Mouse (Mus musculus): ENCODE measurements around the gene Trpm3. TPM values are rescaled to one million over a fixed set of nuclear protein-coding genes. Genes with fewer than 3 reads are reported as not detected.

Gene Trpm3
- polyA plus RNA-seq, 1 experiment: 1.2 TPM

- H3K36me3 ChIP-seq (ENCODE audit: control insufficient read depth, insufficient read depth, low read length): no peaks in the 10 kb centered on the region
- H3K4me1 ChIP-seq (ENCODE audit: control insufficient read depth, insufficient read depth, low read length): no peaks in the 10 kb centered on the region
- H3K27ac ChIP-seq (ENCODE audit: control insufficient read depth, insufficient read depth, low read depth, low read length): no peak overlapping the region
- peak overlapping the region; percentile 0; the same call in 1 of the 2 replicates for H3K4me3 ChIP-seq (ENCODE audit: control insufficient read depth, low read depth, low read length)
- H3K27me3 ChIP-seq (ENCODE audit: control insufficient read depth, insufficient read depth, low read length): no peaks in the 10 kb centered on the region
- TF ChIP-seq POLR2A (IDR thresholded peaks at IDR 0.05; ENCODE audit: control insufficient read depth, low read depth, low read length) (no peak), CTCF (IDR thresholded peaks at IDR 0.05; ENCODE audit: control insufficient read depth, insufficient read depth, insufficient replicate concordance, low read depth, low read length) (no peak)
Measured at GRCm38 (mm10) chr19:22700871-22701651, 562.2 kb downstream of the Trpm3 start.

GRCm38 (mm10) chr19:22703876-22704275 is 565.0 kb downstream of the Trpm3 start:
- TF ChIP-seq CTCF (IDR thresholded peaks at IDR 0.05; ENCODE audit: control insufficient read depth, insufficient read depth, insufficient replicate concordance, low read depth, low read length) (no peak), POLR2A (IDR thresholded peaks at IDR 0.05; ENCODE audit: control insufficient read depth, low read depth, low read length) (no peak)
- no peaks in the 10 kb centered on the region for H3K27me3 ChIP-seq (ENCODE audit: control insufficient read depth, insufficient read depth, low read length)
- H3K36me3 ChIP-seq (ENCODE audit: control insufficient read depth, insufficient read depth, low read length): no peaks in the 10 kb centered on the region
- H3K4me1 ChIP-seq (ENCODE audit: control insufficient read depth, insufficient read depth, low read length): no peaks in the 10 kb centered on the region
- H3K27ac ChIP-seq (ENCODE audit: control insufficient read depth, insufficient read depth, low read depth, low read length): no peak overlapping the region
- no peak overlapping the region for H3K4me3 ChIP-seq (ENCODE audit: control insufficient read depth, low read depth, low read length)

- H3K27ac ChIP-seq (ENCODE audit: control insufficient read depth, insufficient read depth, low read depth, low read length): no peak overlapping the region
- H3K4me1 ChIP-seq (ENCODE audit: control insufficient read depth, insufficient read depth, low read length): no peaks in the 10 kb centered on the region
- H3K4me3 ChIP-seq (ENCODE audit: control insufficient read depth, low read depth, low read length): no peak overlapping the region
- H3K27me3 ChIP-seq (ENCODE audit: control insufficient read depth, insufficient read depth, low read length): no peaks in the 10 kb centered on the region
- TF ChIP-seq POLR2A (IDR thresholded peaks at IDR 0.05; ENCODE audit: control insufficient read depth, low read depth, low read length) (no peak), CTCF (IDR thresholded peaks at IDR 0.05; ENCODE audit: control insufficient read depth, insufficient read depth, insufficient replicate concordance, low read depth, low read length) (no peak)
- H3K36me3 ChIP-seq (ENCODE audit: control insufficient read depth, insufficient read depth, low read length): no peaks in the 10 kb centered on the region
Measured at GRCm38 (mm10) chr19:22705414-22705813, 566.6 kb downstream of the Trpm3 start.

GRCm38 (mm10) chr19:22719027-22719426 is 580.2 kb downstream of the Trpm3 start:
- H3K4me3 ChIP-seq (ENCODE audit: control insufficient read depth, low read depth, low read length): no peak overlapping the region
- no peaks in the 10 kb centered on the region for H3K36me3 ChIP-seq (ENCODE audit: control insufficient read depth, insufficient read depth, low read length)
- no peak for TF ChIP-seq POLR2A (IDR thresholded peaks at IDR 0.05; ENCODE audit: control insufficient read depth, low read depth, low read length)
- no peak for TF ChIP-seq CTCF (IDR thresholded peaks at IDR 0.05; ENCODE audit: control insufficient read depth, insufficient read depth, insufficient replicate concordance, low read depth, low read length)
- H3K27me3 ChIP-seq (ENCODE audit: control insufficient read depth, insufficient read depth, low read length): no peaks in the 10 kb centered on the region
- no peaks in the 10 kb centered on the region for H3K4me1 ChIP-seq (ENCODE audit: control insufficient read depth, insufficient read depth, low read length)
- no peak overlapping the region for H3K27ac ChIP-seq (ENCODE audit: control insufficient read depth, insufficient read depth, low read depth, low read length)

GRCm38 (mm10) chr19:22729846-22730245 is 591.0 kb downstream of the Trpm3 start:
- no peak for TF ChIP-seq CTCF (IDR thresholded peaks at IDR 0.05; ENCODE audit: control insufficient read depth, insufficient read depth, insufficient replicate concordance, low read depth, low read length)
- no peak for TF ChIP-seq POLR2A (IDR thresholded peaks at IDR 0.05; ENCODE audit: control insufficient read depth, low read depth, low read length)
- Histone ChIP-seq H3K36me3 (ENCODE audit: control insufficient read depth, insufficient read depth, low read length) (no peaks in the 10 kb centered on the region), H3K27ac (ENCODE audit: control insufficient read depth, insufficient read depth, low read depth, low read length) (no peak overlapping the region), H3K4me3 (ENCODE audit: control insufficient read depth, low read depth, low read length) (no peak overlapping the region), H3K27me3 (ENCODE audit: control insufficient read depth, insufficient read depth, low read length) (no peaks in the 10 kb centered on the region), H3K4me1 (ENCODE audit: control insufficient read depth, insufficient read depth, low read length) (no peaks in the 10 kb centered on the region)

GRCm38 (mm10) chr19:22730971-22731370 is 592.1 kb downstream of the Trpm3 start:
- H3K4me3 ChIP-seq (ENCODE audit: control insufficient read depth, low read depth, low read length): no peak overlapping the region
- no peak overlapping the region for H3K27ac ChIP-seq (ENCODE audit: control insufficient read depth, insufficient read depth, low read depth, low read length)
- TF ChIP-seq POLR2A (IDR thresholded peaks at IDR 0.05; ENCODE audit: control insufficient read depth, low read depth, low read length): no peak
- no peak for TF ChIP-seq CTCF (IDR thresholded peaks at IDR 0.05; ENCODE audit: control insufficient read depth, insufficient read depth, insufficient replicate concordance, low read depth, low read length)
- no peaks in the 10 kb centered on the region for H3K27me3 ChIP-seq (ENCODE audit: control insufficient read depth, insufficient read depth, low read length)
- no peaks in the 10 kb centered on the region for H3K36me3 ChIP-seq (ENCODE audit: control insufficient read depth, insufficient read depth, low read length)
- no peaks in the 10 kb centered on the region for H3K4me1 ChIP-seq (ENCODE audit: control insufficient read depth, insufficient read depth, low read length)

GRCm38 (mm10) chr19:22736870-22737269 is 598.0 kb downstream of the Trpm3 start:
- H3K27ac ChIP-seq (ENCODE audit: control insufficient read depth, insufficient read depth, low read depth, low read length): no peak overlapping the region
- no peak for TF ChIP-seq CTCF (IDR thresholded peaks at IDR 0.05; ENCODE audit: control insufficient read depth, insufficient read depth, insufficient replicate concordance, low read depth, low read length)
- no peak for TF ChIP-seq POLR2A (IDR thresholded peaks at IDR 0.05; ENCODE audit: control insufficient read depth, low read depth, low read length)
- no peaks in the 10 kb centered on the region for H3K27me3 ChIP-seq (ENCODE audit: control insufficient read depth, insufficient read depth, low read length)
- H3K4me1 ChIP-seq (ENCODE audit: control insufficient read depth, insufficient read depth, low read length): no peaks in the 10 kb centered on the region
- no peaks in the 10 kb centered on the region for H3K36me3 ChIP-seq (ENCODE audit: control insufficient read depth, insufficient read depth, low read length)
- H3K4me3 ChIP-seq (ENCODE audit: control insufficient read depth, low read depth, low read length): no peak overlapping the region
